Mouse (Mus musculus): Measurements from ENCODE around the gene Tlx2.

Gene Tlx2

DNA sequence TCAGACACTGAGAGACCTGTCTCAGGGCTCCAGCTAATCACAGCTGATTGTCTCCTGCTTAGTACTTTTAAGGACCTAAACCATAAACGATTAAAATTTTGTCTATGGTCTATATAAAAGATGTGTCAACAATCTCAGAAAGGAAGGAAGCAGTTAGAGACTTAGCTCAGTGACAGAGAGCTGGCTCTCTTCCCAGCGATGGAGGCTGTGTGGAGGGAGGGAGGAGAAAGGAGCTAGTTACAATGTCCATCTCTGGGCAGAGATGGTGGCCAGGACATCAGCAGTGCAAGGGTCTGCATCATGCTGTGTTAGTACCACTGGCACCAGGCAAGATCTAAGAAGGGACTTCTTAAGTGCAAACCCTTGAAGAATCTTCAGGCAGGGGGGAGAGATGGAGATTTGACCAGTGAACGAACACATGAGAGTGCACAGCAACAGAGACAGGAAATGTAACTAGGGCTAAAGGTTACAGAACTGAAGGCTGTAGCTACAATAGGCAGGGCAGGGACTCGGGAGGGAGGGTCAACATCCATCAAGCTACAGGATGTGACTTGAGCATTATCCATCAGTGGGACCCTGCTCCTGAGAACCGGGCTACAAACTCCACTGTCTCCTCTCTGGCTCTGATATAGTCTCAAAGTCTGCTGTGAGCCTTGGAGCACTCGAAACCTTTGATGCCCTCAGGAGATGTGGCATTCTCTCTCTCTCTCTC lies 22.5 kb upstream of the Tlx2 start:
- DNase-seq (ENCODE audit: low read depth, low spot score): no peak

DNA sequence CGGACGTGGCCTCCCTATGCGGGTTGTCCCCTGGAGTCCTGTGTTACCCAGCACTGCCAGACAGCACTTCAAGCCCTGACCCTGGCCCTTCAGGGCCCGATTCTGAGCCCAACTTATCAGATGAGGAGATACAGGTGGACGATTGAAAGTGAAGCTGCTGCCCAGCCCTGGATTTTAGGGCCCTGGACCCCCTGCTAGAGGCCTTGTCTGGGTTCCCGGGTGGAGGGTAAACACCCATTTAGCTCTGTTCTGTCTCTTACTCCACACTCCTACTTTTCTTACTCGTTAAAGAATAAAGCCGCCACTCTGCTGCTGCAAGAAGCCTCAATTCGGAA lies 17.8 kb upstream of the Tlx2 start:
- no peak for DNase-seq (ENCODE audit: low read depth, low spot score)

DNA sequence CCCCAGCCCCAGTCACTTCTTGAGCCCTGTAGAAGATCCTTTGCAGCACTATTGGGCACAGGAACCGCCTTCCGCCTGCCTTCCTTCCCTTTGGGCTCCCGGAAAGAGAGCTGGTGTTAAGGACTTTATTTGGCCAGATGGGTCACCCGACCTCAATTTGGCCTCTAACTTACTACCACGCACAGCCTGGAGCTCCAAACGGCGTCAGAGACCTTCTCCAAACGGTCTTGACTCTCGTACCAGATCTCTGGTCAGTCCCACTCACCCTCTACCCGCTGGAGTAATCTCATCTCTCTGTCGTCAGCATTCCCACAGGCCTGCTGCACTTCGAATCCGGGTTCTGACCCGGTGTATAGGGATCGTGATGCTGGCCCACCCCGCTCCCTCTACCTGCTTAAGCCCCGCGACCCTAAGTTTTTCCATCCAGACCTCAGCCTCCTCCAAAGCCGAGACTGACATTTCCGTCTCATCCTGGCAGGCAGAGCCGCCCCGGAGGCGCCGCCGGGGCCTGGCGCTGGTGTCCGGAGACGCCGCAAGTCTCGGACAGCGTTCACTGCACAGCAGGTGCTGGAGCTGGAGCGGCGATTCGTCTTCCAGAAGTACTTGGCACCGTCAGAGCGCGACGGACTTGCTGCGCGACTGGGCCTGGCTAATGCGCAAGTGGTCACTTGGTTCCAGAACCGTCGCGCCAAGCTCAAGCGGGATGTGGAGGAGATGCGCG lies 17.3 kb upstream of the Tlx2 start:
- no peak for DNase-seq (ENCODE audit: low read depth, low spot score)

DNA sequence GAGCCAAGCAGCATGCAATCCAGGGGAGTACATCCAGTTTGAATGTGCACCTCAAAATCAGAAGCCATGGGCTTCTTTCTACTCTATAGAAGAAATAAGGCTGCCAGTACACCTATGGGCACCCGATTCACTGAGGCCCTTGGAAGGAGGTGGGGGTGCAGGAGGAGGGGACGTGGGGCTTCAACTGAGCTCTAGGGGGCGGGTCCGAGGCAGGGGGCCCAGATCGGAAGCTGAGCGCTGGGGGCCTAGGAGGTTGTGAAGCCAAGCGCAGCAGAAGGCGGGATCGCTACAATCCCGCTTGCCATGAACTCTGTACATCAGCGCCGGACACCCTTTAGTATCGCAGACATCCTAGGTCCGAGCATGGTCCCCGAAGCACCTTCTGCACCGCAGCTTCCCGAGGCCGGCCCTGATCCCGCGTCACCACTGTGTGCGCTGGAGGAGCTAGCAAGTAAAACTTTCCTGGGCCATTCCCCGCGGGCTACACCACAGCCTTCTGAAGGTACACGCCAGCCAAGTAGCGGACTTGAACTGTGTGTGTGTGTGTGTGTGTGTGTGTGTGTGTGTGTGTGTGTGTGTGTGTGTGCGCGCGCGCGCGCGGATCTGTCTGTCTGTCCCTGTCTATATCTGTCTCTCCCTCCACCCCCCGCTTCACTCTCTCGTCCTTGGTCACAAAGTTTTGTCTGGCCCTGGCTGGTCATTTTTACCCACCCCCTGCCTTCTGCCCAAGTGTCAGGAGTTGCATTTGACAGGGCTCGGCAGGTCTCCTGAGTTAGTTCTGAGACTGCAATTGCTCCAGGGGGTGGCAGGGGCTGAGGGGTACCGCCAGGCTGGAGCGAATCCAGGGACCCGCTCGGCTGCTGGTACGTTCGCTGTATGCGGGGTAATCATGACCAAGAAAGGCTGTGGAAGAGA lies 16.3 kb upstream of the Tlx2 start, which contains the start of gene Lbx2:
Lbx2 (plus strand) TSS at position 247 of the 915 bp plus-strand sequence.
- no peak for DNase-seq (ENCODE audit: low read depth, low spot score)

DNA sequence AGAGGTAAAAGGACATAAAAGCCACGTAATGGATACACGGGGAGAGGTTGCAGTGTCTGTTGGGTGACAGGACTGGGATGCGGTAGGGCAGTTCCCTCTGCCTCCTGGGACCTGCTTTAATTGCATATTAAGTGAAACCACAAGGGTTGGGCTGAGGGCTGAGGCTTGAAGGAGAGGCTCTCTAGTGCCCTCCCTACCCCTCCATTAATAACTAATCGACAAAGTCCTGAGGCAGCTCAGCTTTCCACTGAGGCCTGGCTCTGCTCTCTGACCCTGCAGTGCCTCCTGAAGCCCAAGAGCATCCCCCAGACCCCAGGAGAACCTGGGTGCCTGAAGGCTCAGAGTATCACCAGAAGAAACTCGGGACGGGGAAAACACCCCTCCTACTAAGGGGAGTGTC lies 14.4 kb upstream of the Tlx2 start:
- DNase-seq (ENCODE audit: low read depth, low spot score): no peak

DNA sequence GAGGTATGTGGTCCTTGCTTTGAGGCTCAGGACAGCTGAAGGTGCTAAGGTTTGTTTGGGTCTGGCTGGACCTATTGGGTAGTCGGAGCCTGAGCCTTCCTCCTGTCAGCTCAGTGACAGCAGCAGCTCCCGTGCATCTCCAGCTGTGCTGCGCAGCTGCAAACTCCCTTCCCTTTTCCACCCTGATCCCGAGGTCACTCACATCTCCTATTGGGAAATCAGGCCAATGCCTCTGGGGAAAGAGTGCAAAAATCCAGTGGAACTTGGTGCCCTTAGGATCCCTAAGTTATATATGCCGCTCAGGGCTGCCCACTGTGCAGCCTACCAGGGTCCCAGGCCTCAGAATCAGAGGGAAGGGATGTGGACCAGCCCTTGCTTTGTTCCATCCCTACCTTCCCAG lies 13.4 kb upstream of the Tlx2 start:
- no peak for DNase-seq (ENCODE audit: low read depth, low spot score)

DNA sequence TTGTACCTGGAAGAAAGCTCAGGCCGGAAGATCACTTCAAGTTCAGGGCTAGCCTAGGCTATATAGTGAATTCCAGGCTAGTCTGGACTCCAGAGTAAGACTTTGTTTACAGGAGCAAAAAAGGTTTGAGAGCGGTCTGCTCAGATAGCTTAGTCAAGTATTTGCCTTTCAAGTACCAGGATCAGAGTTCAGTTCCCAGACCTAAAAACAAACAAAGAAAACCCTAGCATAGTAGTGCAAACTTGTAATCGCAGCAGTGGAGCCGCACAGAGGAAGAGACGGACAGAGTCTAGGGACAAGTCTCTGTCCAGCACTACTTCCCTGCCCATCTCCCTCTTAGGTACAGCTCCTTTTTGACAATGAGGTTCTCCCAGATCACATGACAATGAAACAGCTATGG lies 10.1 kb upstream of the Tlx2 start:
- DNase-seq (ENCODE audit: low read depth, low spot score): no peak

DNA sequence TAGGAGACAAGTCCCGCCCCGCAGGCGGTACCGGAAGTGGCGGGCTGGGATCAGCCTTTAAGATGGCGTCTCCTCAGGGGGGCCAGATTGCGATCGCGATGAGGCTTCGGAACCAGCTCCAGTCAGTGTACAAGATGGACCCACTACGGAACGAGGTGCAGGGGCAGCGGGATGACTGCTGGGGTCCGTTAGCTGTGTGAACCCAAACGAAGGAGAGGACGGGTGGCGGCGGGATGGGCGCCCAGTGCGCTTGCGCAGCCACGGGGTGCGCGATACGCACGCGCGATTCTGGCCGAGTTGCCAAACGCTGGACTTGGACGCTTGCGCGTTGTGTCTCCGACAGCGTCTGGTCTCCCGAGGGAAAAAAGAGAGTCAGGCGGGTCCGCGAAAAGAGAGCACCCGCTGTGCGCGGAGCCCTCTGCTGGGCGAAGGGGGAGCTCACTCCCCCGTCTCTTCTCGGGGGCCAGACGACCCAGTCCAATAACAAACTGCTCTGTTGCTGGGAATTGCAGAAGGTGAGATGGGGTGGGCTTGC lies 8.3 kb upstream of the Tlx2 start:
- peak; percentile 98 for DNase-seq (ENCODE audit: low read depth, low spot score)

DNA sequence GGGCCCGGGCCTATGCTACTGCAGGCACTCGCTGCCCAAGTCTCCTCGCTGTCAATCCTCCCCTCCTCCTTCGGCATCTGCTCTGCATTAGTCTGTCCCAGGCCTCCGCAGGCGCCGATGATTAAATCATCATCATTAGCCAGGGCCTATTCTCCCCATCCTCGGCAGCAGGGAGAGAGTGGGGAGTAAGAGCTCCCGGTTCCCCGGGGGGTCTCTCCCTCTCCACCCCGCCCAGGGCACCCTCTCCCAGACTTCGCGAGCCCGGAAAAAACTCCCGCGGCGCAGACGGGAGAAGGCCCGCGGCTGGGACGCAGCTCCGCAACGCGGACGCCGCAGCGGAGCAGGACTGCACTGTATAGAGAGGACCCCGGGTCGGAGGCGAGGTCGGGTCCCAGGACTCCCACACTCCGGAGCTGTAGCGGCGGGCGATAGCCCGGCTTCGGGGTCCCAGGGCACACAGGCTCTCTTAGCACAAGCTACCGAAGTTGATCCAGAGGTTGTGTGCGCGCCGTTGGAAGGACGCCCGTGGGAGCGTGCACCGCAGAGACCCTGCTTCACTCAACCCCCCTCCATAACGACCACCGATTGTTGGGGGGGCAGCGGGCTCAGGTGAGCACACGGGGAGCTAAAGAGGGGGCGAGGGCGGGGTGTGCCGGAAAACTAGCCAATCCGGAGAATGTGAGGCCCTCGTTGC lies 7.7 kb upstream of the Tlx2 start, which contains the start of gene Pcgf1:
Pcgf1 (plus strand) TSS at position 240 of the 694 bp plus-strand sequence.
- DNase-seq (ENCODE audit: low read depth, low spot score): no peak

DNA sequence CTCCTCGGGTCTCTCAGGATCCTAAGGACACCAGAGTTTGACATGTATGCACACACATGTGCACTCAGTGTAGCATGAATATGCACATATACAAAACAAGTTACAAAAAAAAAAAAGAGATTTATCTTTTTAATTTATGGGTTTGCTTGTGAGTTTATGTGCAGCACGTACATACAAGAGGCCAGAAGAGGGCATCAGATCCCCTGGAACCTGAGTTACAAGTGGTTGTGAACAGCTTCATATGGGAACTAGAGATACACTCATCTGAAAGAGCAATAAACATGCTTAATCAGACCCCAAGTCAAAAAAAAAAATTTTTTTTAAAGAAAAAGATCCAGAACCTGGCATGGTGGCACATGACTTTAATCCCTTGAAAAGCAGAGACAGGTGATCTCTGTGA lies 4.9 kb upstream of the Tlx2 start:
- DNase-seq (ENCODE audit: low read depth, low spot score): no peak

DNA sequence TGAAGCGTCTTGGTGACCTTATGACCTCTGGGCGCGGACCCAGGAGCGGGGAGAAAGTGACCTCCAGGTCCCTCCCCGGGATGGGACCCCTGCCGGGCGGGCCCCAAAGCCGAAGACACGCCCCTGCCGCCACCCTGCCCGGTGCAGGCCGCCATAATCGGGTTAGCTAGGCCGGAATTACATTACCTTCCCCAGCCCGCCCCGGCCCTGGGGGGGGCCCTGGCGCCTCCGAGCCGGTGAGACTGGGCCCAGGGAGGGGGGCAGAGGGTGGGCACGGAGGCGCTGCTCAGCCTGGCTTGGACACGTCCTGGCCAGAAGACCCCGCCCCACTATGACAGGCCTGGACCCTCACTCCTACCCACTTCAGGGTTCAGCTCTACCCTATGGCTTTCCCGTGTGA lies 1.1 kb upstream of the Tlx2 start:
- DNase-seq (ENCODE audit: low read depth, low spot score): peak; percentile 64

DNA sequence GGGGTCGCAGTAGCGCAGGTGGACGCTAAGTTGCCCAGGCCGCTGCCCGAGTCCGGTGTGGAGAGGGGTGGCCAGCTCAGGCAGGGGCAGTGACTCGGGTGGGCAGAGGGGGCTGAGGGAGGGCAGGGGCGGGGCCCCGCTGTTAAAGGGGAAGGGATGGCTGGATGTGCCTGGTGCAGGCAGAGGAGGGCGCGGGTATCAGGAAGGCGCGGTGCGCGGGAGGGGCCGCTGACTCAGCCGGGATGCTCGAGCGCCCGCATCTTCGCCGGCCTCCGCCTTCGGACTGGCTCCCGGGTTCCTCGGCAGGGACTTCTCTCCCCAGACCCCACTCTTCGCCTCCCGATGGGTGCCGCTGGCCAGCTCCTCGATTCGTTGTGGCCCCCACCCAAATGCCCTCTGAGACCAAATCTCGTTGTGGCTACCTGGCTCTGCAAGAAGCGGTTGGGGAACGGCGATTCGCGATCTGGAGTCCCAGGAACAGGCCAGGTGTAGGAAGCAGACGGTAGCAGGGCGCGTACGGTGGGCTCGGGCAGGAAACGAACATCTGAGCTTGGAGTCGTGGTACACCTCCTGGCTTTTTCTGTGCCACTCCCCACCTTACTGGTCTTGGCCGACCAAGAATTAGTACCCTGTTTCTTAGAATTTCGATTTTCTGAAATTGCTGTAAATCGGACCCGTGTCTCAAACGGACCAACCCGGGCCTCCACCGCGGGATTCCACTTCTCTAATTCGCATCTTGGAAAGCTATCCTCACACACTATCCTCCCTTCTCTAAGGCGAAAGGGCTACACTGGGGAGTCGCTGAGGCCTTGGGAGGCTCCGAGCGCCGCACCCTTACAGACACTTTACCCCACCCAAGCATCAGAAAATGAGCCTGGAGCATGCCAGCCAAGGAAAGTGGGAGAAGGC lies 472 bp upstream of the Tlx2 start:
- peak; percentile 56 for DNase-seq (ENCODE audit: low read depth, low spot score)

DNA sequence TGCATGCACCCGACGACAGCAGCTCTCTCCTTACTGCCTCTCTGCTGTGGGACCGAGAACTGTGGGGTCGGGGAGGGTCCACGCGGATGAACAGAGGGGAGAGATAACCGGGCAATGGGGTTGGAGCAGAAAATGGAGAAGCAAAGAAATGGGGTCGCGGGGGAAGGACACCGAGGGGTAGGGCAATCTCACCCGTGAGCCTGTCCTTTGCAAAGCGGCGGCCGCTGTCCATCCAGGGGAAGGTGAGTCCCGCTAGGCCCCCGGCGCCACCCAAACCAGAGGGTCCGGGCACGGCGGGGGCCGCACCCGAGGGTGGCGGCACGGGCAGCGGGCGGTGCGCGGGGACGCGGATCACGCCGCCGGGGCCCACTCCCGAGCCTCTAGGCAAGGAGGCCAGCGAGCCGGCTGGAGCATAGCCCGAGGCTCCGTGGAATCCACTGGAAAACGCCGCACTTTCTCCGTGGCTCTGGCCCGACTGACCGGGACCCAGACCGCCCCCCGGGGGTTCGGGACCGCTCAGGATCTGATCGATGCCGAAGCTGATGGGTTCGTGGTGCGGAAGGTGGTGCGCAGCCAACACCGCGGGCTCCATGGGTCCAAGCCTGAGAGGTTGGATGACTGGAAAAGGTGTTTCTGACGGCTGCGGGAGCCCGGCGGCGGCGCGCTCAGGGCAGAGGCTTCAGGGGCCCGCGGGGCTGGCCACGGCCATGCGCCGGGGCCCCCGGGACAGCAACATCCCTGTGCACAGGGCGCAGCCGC lies 426 bp downstream of the Tlx2 start:
- no peak for DNase-seq (ENCODE audit: low read depth, low spot score)

DNA sequence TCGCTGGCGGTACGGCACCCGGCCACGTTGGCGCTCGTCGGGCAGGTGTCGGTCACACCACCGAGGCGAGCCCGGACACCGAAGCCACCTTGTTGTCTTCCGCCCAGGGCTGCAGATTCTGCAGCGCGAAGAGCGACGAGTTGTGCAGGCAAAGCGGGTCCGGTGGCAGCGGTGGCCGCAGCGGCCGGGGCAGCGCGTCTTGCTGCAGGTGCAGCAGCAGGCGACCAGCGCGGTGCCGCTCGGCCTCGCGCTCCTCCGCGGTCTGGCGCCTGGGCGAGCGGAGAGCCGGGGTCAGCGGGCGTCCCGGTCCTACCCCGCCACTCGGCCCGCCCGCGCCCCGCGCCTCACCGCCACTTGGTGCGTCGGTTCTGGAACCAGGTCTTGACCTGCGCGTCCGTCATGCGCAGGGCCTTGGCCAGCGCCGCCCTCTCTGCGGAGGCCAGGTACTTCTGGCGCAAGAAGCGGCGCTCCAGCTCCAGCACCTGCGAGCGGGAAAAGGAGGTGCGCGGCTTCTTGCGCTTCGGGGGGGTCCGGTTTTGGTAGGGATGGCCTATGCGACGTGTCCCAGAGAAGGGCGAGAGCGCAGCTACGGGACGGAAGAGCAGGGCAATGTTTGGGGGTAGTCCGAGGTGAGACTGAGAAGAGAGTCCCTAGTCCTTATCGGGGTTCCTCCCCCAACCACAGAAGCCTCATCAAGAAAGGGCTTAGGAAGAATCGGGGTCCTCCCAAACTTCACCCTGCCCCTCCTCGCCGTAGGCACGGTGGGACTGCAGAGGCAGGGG lies 1.2 kb downstream of the Tlx2 start:
- DNase-seq (ENCODE audit: low read depth, low spot score): no peak

DNA sequence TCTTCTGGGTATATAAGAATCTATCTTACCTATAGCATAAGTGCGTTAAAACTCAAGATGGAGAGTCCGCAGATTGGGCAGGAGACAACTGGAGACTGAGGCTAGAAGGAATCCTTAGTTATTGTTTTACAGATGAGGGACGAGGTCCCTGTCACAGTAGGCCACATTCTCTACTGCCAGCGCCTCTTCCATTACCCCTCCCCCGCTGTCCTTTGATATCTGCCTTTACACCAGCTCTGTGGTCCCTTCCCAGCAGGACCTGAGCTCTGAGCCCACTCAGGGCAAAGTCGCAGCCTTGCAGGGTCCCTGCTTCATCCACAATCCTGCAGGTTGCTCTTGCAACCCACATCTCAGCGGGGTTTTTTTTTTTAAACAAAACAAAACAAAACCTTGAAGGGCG lies 1.9 kb downstream of the Tlx2 start:
- no peak for DNase-seq (ENCODE audit: low read depth, low spot score)

DNA sequence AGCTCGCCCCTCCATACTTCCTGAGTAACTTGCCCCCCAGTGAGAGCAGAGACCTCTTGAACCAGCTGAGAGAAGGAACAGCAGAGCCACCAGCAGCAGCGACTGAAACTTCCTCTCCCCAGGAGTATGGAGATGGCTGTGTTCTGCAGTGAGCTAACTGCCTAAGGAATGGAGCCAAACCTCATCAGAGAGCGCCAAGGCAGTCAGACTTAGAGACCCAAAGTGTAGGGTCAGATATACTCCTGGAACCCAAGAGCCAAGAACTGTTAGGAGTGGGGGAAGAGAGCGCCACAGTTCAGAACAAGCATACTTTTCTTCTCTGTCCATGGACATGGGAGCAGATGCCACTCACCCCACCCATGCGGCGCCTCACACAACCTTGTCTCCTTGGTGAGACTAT lies 3.7 kb downstream of the Tlx2 start:
- no peak for DNase-seq (ENCODE audit: low read depth, low spot score)

DNA sequence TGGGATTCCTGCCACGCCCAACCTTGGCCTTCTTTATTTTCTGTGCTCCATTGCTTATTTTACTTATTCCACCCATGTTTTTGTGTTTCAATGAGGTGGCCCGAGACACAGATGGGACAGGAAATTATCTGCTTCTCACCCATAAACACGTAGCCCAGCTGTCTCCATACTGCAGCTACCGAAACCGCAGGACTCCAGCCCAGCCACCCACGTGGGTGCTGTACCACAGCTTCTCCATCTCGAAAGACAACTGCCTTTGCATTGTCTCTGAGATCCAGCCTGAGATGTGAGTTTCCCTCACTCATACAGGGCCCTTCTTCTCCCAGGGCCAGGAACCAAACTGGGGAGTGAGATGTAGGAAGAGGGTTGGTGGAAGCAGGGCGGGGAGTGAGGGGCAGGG lies 4.1 kb downstream of the Tlx2 start:
- DNase-seq (ENCODE audit: low read depth, low spot score): no peak

DNA sequence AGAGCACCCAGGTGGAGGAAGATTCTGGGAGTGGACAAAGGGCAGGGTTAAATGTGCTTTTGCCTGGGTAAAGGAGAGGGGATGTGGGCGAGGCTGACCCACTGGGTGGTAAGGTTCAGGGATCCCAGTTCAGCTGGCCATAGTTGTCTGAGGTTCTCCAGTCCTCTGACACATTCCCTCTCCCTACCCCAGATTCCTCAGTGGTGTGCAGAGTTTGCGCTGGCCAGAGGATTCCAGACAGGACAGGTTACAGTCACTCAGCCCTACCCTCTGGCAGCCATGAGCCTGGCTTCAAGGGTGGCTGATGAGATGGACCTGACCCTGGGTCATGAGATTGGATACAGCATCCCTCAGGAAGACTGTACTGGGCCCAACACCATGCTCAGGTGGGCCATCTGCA lies 11.4 kb downstream of the Tlx2 start:
- DNase-seq (ENCODE audit: low read depth, low spot score): no peak

DNA sequence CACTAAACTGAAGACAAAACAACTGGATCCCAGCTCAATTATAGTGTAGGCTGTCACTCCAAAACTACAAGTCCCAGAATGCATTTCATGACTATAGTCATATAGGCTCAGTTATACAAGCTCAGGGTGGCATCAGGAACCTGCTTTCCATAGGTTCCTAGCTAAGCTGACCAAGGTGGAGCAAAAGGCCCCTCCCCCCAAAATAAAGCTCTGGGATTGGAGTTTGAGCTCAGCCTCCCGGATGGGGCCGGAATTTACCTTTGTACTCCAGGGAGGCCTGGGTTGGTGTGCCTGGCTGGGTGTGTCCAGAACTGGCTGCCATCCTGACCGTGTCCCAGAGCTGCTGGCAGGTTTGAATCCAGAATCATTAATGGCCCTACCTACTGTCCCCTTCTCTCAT lies 12.3 kb downstream of the Tlx2 start, which contains the start of gene Dqx1:
Dqx1 (plus strand) TSS at position 55 of the 400 bp plus-strand sequence.
- DNase-seq (ENCODE audit: low read depth, low spot score): no peak
